Comparison of ENCODE assay signal across 9 mouse cellular contexts in the genomic region with DNA sequence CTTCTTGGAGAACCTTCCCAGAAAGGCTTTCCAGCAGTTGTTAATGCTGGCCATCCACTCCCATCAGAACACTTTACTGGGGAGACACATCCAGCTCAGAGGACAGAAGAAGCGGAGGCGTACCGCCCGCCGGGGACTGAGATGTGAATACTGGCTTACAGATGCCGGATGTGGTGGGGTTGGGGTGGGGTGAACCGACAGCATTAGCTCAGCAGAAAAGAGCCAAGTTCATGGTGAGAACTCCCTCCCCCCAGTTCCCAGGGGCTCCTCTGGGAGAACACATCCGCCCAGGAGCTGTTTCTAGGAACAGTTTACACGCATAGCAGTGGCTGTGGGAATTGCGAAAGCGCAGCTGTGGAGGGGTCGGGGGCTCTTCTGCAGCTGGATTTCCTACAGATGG. TPM values are rescaled to one million over a fixed set of nuclear protein-coding genes. Genes with fewer than 3 reads are reported as not detected.
DNase-seq lines count a peak whose midpoint lies in the region; ATAC-seq lines count a peak whose summit lies in the region.
"Had no signal": no experiment of that assay in that cellular context is flagged by ENCODE, and none has a peak within 500 bp of the region (broad histone marks: within the 10 kb centered on the region; RNA-seq: fewer than 3 reads in every experiment).

No protein-coding gene starts in this region.

- peak; percentile 39; the same call in 1 of the 2 replicates for ATAC-seq in kidney, embryonic 16.5 days (ENCODE audit: low FRiP score, low TSS enrichment)
- peak; percentile 59; the same call in 1 of the 2 replicates for ATAC-seq in stomach, embryonic 16.5 days (ENCODE audit: insufficient read depth, low FRiP score)

- no peak overlapping the region for H3K9ac ChIP-seq in kidney, embryonic 16.5 days (replicated peaks; ENCODE audit: low read length)
- no peak overlapping the region for H3K9ac ChIP-seq in stomach, embryonic 16.5 days (ENCODE audit: low read length)
- H3K9ac ChIP-seq: liver, embryonic 15.5 days had no signal

- H3K9me3 ChIP-seq in heart, embryonic 10.5 days: no peaks in the 10 kb centered on the region
- H3K9me3 ChIP-seq in kidney, embryonic 16.5 days (ENCODE audit: low read length): no peaks in the 10 kb centered on the region
- H3K9me3 ChIP-seq in stomach, embryonic 16.5 days (replicated peaks; ENCODE audit: control insufficient read depth, low read length): no peaks in the 10 kb centered on the region
- H3K9me3 ChIP-seq: liver, embryonic 15.5 days had no signal

- H3K4me3 ChIP-seq in heart, embryonic 10.5 days: no peak overlapping the region
- H3K4me3 ChIP-seq in kidney, embryonic 16.5 days (ENCODE audit: low read length): no peak overlapping the region
- H3K4me3 ChIP-seq in stomach, embryonic 16.5 days (replicated peaks; ENCODE audit: low read length): no peak overlapping the region
- H3K4me3 ChIP-seq: liver, embryonic 15.5 days had no signal

- H3K4me1 ChIP-seq in heart, embryonic 10.5 days: peaks cover 6% of the 10 kb centered on the region; the same call in 1 of the 2 replicates
- H3K4me1 ChIP-seq in kidney, embryonic 16.5 days (ENCODE audit: insufficient read depth, low read length): no peaks in the 10 kb centered on the region
- H3K4me1 ChIP-seq in stomach, embryonic 16.5 days (ENCODE audit: control insufficient read depth, insufficient read depth, low read length): no peaks in the 10 kb centered on the region
- H3K4me1 ChIP-seq: liver, embryonic 15.5 days had no signal

- WGBS in heart, embryonic 10.5 days: 78% methylated on average over 12 of the region's 12 CpGs
- 69% methylated on average over 12 of the region's 12 CpGs for WGBS in kidney, embryonic 16.5 days
- WGBS in stomach, embryonic 16.5 days: 61% methylated on average over 12 of the region's 12 CpGs

- 0 out of 2 replicates have a peak, but pooled peaks cover 11% of the 10 kb centered on the region for H3K36me3 ChIP-seq in heart, embryonic 10.5 days
- H3K36me3 ChIP-seq in kidney, embryonic 16.5 days (ENCODE audit: insufficient read depth, low read length): 0 out of 2 replicates have a peak, but pooled peaks cover 3% of the 10 kb centered on the region
- no peaks in the 10 kb centered on the region for H3K36me3 ChIP-seq in stomach, embryonic 16.5 days (ENCODE audit: control insufficient read depth, insufficient read depth, low read length)

- H3K4me2 ChIP-seq in kidney, embryonic 16.5 days (replicated peaks; ENCODE audit: low read depth, low read length): no peak overlapping the region
- no peak overlapping the region for H3K4me2 ChIP-seq in stomach, embryonic 16.5 days (ENCODE audit: low read depth, low read length)
- H3K4me2 ChIP-seq: liver, embryonic 15.5 days had no signal

- peak; percentile 83 to 92 for DNase-seq in heart, adult 18-20 months
- no peak for DNase-seq in heart, embryonic 10.5 days (ENCODE audit: low spot score)
- peak; percentile 53 for DNase-seq in gastrocnemius, postnatal 10 days
- no peak for DNase-seq in cerebellum, postnatal 25 days
- DNase-seq in adrenal gland, adult 2 months: no peak
- DNase-seq in layer of hippocampus, adult 8-10 months (ENCODE audit: low spot score in 2 of 2): no peak

- no peaks in the 10 kb centered on the region for H3K27me3 ChIP-seq in heart, embryonic 10.5 days (ENCODE audit: insufficient read depth, poor library complexity, severe bottlenecking)
- no peaks in the 10 kb centered on the region for H3K27me3 ChIP-seq in kidney, embryonic 16.5 days (ENCODE audit: insufficient read depth, low read length)
- no peaks in the 10 kb centered on the region for H3K27me3 ChIP-seq in stomach, embryonic 16.5 days (ENCODE audit: control insufficient read depth, insufficient read depth, low read length)
- H3K27me3 ChIP-seq: liver, embryonic 15.5 days had no signal

- H3K27ac ChIP-seq in heart, embryonic 10.5 days: no peak overlapping the region
- H3K27ac ChIP-seq in kidney, embryonic 16.5 days (ENCODE audit: low read length): no peak overlapping the region
- H3K27ac ChIP-seq in stomach, embryonic 16.5 days (ENCODE audit: low read length): no peak overlapping the region
- H3K27ac ChIP-seq: liver, embryonic 15.5 days had no signal

RNA-seq across cellular contexts. Expression of a gene that starts 24.3 kb away (rescaled TPM):
- total RNA-seq in heart, adult 18-20 months (2021): 1 to 10 TPM; 3.5 to 4.1 TPM
- polyA plus RNA-seq in heart, embryonic 10.5 days (2016; fragmentation: Nextera tagmentation; extraction: Ambion mirVana): 4.8 and 4.9 TPM in 2 replicates
- 10 to 100 TPM; 74.5 to 75.9 TPM for total RNA-seq in gastrocnemius, postnatal 10 days (2021)
- polyA plus RNA-seq in kidney, embryonic 16.5 days (2015; fragmentation: Nextera tagmentation; extraction: Ambion mirVana): 20.4 and 21.5 TPM in 2 replicates
- 15.6 and 17.3 TPM in 2 replicates for polyA plus RNA-seq in stomach, embryonic 16.5 days (2015; fragmentation: Nextera tagmentation; extraction: Ambion mirVana)
- total RNA-seq in adrenal gland, adult 2 months (2021): 100 to 1,000 TPM in 1 of 2 experiments, 10 to 100 TPM in 1; 70.3 to 115 TPM
- polyA plus RNA-seq in adrenal gland, adult 2 months (2012; rRNA removed): 135 and 182 TPM in 2 replicates
- 10 to 100 TPM; 29.9 to 38.8 (median 36.2) TPM for total RNA-seq in layer of hippocampus, adult 8-10 months (2022)

RNA-seq across cellular contexts. Expression of a gene that starts 27.7 kb away (rescaled TPM):
- total RNA-seq in heart, adult 18-20 months (2021): under 1 TPM in 1 of 2 experiments, not detected in 1; 0.46 TPM
- polyA plus RNA-seq in heart, embryonic 10.5 days (2016; fragmentation: Nextera tagmentation; extraction: Ambion mirVana): 0.19 and 0.53 TPM in 2 replicates
- total RNA-seq in gastrocnemius, postnatal 10 days (2021): 1 to 10 TPM; 1.0 to 1.1 TPM
- polyA plus RNA-seq in kidney, embryonic 16.5 days (2015; fragmentation: Nextera tagmentation; extraction: Ambion mirVana): 0.44 and 0.46 TPM in 2 replicates
- 0.25 and 0.84 TPM in 2 replicates for polyA plus RNA-seq in stomach, embryonic 16.5 days (2015; fragmentation: Nextera tagmentation; extraction: Ambion mirVana)
- total RNA-seq in adrenal gland, adult 2 months (2021): under 1 TPM; 0.17 to 0.58 TPM
- 0.49 and 0.85 TPM in 2 replicates for polyA plus RNA-seq in adrenal gland, adult 2 months (2012; rRNA removed)
- 1 to 10 TPM; 1.9 to 2.6 (median 2.2) TPM for total RNA-seq in layer of hippocampus, adult 8-10 months (2022)

RNA-seq across cellular contexts. Expression of a gene that starts 31.2 kb away (rescaled TPM):
- 100 to 1,000 TPM; 681 to 698 TPM for total RNA-seq in heart, adult 18-20 months (2021)
- 789 and 902 TPM in 2 replicates for polyA plus RNA-seq in heart, embryonic 10.5 days (2016; fragmentation: Nextera tagmentation; extraction: Ambion mirVana)
- total RNA-seq in gastrocnemius, postnatal 10 days (2021): 1,000 to 10,000 TPM in 1 of 2 experiments, 100 to 1,000 TPM in 1; 978 to 1,057 TPM
- polyA plus RNA-seq in kidney, embryonic 16.5 days (2015; fragmentation: Nextera tagmentation; extraction: Ambion mirVana): 802 and 841 TPM in 2 replicates
- 797 and 998 TPM in 2 replicates for polyA plus RNA-seq in stomach, embryonic 16.5 days (2015; fragmentation: Nextera tagmentation; extraction: Ambion mirVana)
- 1,000 to 10,000 TPM; 1,183 to 1,186 TPM for total RNA-seq in adrenal gland, adult 2 months (2021)
- 64.3 and 68.3 TPM in 2 replicates for polyA plus RNA-seq in adrenal gland, adult 2 months (2012; rRNA removed)
- 1,000 to 10,000 TPM in 2 of 4 experiments, 100 to 1,000 TPM in 2; 690 to 1,011 (median 866) TPM for total RNA-seq in layer of hippocampus, adult 8-10 months (2022)

Comparison
In these comparisons a context has a peak if more than half of its experiments do, and no peak if none do; other contexts are left out.
1. DNase-seq: peak in heart, adult 18-20 months (2 of 2) and gastrocnemius, postnatal 10 days (single experiment); none in heart, embryonic 10.5 days (single experiment), cerebellum, postnatal 25 days (0 of 2), adrenal gland, adult 2 months (single experiment) and layer of hippocampus, adult 8-10 months (0 of 2).
2. RNA of a gene that starts 24.3 kb away (total RNA-seq): 70.3 to 115 TPM in adrenal gland, adult 2 months, 74.5 to 75.9 TPM in gastrocnemius, postnatal 10 days and 29.9 to 38.8 TPM in layer of hippocampus, adult 8-10 months; 3.5 to 4.1 TPM in heart, adult 18-20 months; every median in the first group is over 4 times any median in the second.